Mouse (Mus musculus): ENCODE measurements at regions not wholly inside any gene's neighbourhood (a gene's known extent, or its start where the extent isn't known, plus 50 kb on each side); places are given as distances from the start of the nearest gene placed in this dataset.
"Not testable (repeated sequence)": the region's sequence is repeated elsewhere in the genome, so short reads cannot be mapped to it uniquely, and the experiment has no call there.

GRCm38 (mm10) chr11:12913401-12913800 lies 448.6 kb upstream of the Cobl start:
- not testable (repeated sequence) for H3K9me3 ChIP-seq (ENCODE audit: low read length); H3K4me1 ChIP-seq (ENCODE audit: insufficient read depth, low read depth, low read length); H3K36me3 ChIP-seq (ENCODE audit: insufficient read depth, low read length); H3K4me3 ChIP-seq (ENCODE audit: low read depth, low read length); H3K27me3 ChIP-seq (replicated peaks; ENCODE audit: insufficient read depth, low read length); DNase-seq (ENCODE audit: low spot score); H3K27ac ChIP-seq (ENCODE audit: low read length); ATAC-seq; H3K9ac ChIP-seq (replicated peaks; ENCODE audit: low read depth); H3K4me2 ChIP-seq (replicated peaks; ENCODE audit: low read depth, low read length)
- WGBS = 39% methylated on average over 6 of the region's 6 CpGs

- no peaks in the 10 kb centered on the region for H3K9me3 ChIP-seq (ENCODE audit: low read length)
- no peaks in the 10 kb centered on the region for H3K36me3 ChIP-seq (ENCODE audit: insufficient read depth, low read length)
- DNase-seq (ENCODE audit: low spot score) (no peak), ATAC-seq (no peak)
- no peak overlapping the region for H3K4me2 ChIP-seq (replicated peaks; ENCODE audit: low read depth, low read length)
- no peak for TF ChIP-seq EP300 (IDR thresholded peaks at IDR 0.05)
- TF ChIP-seq CTCF (IDR thresholded peaks at IDR 0.05) = no peak
- no peak overlapping the region for H3K4me3 ChIP-seq (ENCODE audit: low read depth, low read length)
- no peak overlapping the region for H3K27ac ChIP-seq (ENCODE audit: low read length)
- no peaks in the 10 kb centered on the region for H3K27me3 ChIP-seq (replicated peaks; ENCODE audit: insufficient read depth, low read length)
- no peaks in the 10 kb centered on the region for H3K4me1 ChIP-seq (ENCODE audit: insufficient read depth, low read depth, low read length)
- WGBS = 45% methylated on average over 1 of the region's 1 CpGs
- H3K9ac ChIP-seq (replicated peaks; ENCODE audit: low read depth) = no peak overlapping the region
Observed at GRCm38 (mm10) chr11:12873712-12874111, 409.0 kb upstream of the Cobl start.

- no peak for DNase-seq (ENCODE audit: low spot score)
- WGBS = 47% methylated on average over 2 of the region's 2 CpGs
Observed at GRCm38 (mm10) chr11:12872802-12873201, 408.0 kb upstream of the Cobl start.

GRCm38 (mm10) chr11:12872399-12872798 lies 407.6 kb upstream of the Cobl start:
- Histone ChIP-seq H3K27ac (ENCODE audit: low read length) (no peak overlapping the region), H3K4me2 (replicated peaks; ENCODE audit: low read depth, low read length) (no peak overlapping the region), H3K9me3 (ENCODE audit: low read length) (no peaks in the 10 kb centered on the region), H3K9ac (replicated peaks; ENCODE audit: low read depth) (no peak overlapping the region), H3K27me3 (replicated peaks; ENCODE audit: insufficient read depth, low read length) (no peaks in the 10 kb centered on the region), H3K36me3 (ENCODE audit: insufficient read depth, low read length) (no peaks in the 10 kb centered on the region), H3K4me3 (ENCODE audit: low read depth, low read length) (no peak overlapping the region), H3K4me1 (ENCODE audit: insufficient read depth, low read depth, low read length) (no peaks in the 10 kb centered on the region)
- ATAC-seq = no peak
- DNase-seq (ENCODE audit: low spot score) = no peak
- WGBS = 28% methylated on average over 1 of the region's 1 CpGs
- TF ChIP-seq EP300 (IDR thresholded peaks at IDR 0.05) (no peak), CTCF (IDR thresholded peaks at IDR 0.05) (no peak)

More at GRCm38 (mm10) chr11:12872802-12873201, 408.0 kb upstream of the Cobl start:
- no peak overlapping the region for H3K4me2 ChIP-seq (replicated peaks; ENCODE audit: low read depth, low read length)
- TF ChIP-seq EP300 (IDR thresholded peaks at IDR 0.05) = no peak
- no peak for TF ChIP-seq CTCF (IDR thresholded peaks at IDR 0.05)
- H3K27ac ChIP-seq (ENCODE audit: low read length) = no peak overlapping the region
- H3K4me1 ChIP-seq (ENCODE audit: insufficient read depth, low read depth, low read length) = no peaks in the 10 kb centered on the region
- no peak overlapping the region for H3K9ac ChIP-seq (replicated peaks; ENCODE audit: low read depth)
- H3K9me3 ChIP-seq (ENCODE audit: low read length) = no peaks in the 10 kb centered on the region
- H3K36me3 ChIP-seq (ENCODE audit: insufficient read depth, low read length) = no peaks in the 10 kb centered on the region
- no peak overlapping the region for H3K4me3 ChIP-seq (ENCODE audit: low read depth, low read length)
- no peaks in the 10 kb centered on the region for H3K27me3 ChIP-seq (replicated peaks; ENCODE audit: insufficient read depth, low read length)
- ATAC-seq = no peak

- no peak for ATAC-seq
- H3K4me3 ChIP-seq (ENCODE audit: low read depth, low read length) = no peak overlapping the region
- H3K9ac ChIP-seq (replicated peaks; ENCODE audit: low read depth) = no peak overlapping the region
- TF ChIP-seq EP300 (IDR thresholded peaks at IDR 0.05) = no peak
- TF ChIP-seq CTCF (IDR thresholded peaks at IDR 0.05) = no peak
- H3K9me3 ChIP-seq (ENCODE audit: low read length) = no peaks in the 10 kb centered on the region
- H3K4me2 ChIP-seq (replicated peaks; ENCODE audit: low read depth, low read length) = no peak overlapping the region
- DNase-seq (ENCODE audit: low spot score) = no peak
- H3K27me3 ChIP-seq (replicated peaks; ENCODE audit: insufficient read depth, low read length) = no peaks in the 10 kb centered on the region
- no peak overlapping the region for H3K27ac ChIP-seq (ENCODE audit: low read length)
- H3K36me3 ChIP-seq (ENCODE audit: insufficient read depth, low read length) = no peaks in the 10 kb centered on the region
- no peaks in the 10 kb centered on the region for H3K4me1 ChIP-seq (ENCODE audit: insufficient read depth, low read depth, low read length)
Observed at GRCm38 (mm10) chr11:12867541-12867940, 402.8 kb upstream of the Cobl start.

GRCm38 (mm10) chr11:12865034-12865620 lies 400.4 kb upstream of the Cobl start:
- Histone ChIP-seq H3K27ac (ENCODE audit: low read length) (no peak overlapping the region), H3K9ac (replicated peaks; ENCODE audit: low read depth) (no peak overlapping the region), H3K4me2 (replicated peaks; ENCODE audit: low read depth, low read length) (no peak overlapping the region), H3K4me3 (ENCODE audit: low read depth, low read length) (no peak overlapping the region), H3K4me1 (ENCODE audit: insufficient read depth, low read depth, low read length) (no peaks in the 10 kb centered on the region), H3K36me3 (ENCODE audit: insufficient read depth, low read length) (no peaks in the 10 kb centered on the region), H3K27me3 (replicated peaks; ENCODE audit: insufficient read depth, low read length) (no peaks in the 10 kb centered on the region), H3K9me3 (ENCODE audit: low read length) (no peaks in the 10 kb centered on the region)
- DNase-seq (ENCODE audit: low spot score) (no peak), ATAC-seq (no peak)
- TF ChIP-seq CTCF (IDR thresholded peaks at IDR 0.05) = no peak
- WGBS = 60% methylated on average over 2 of the region's 2 CpGs

- Histone ChIP-seq H3K4me3 (ENCODE audit: low read depth, low read length) (no peak overlapping the region), H3K9ac (replicated peaks; ENCODE audit: low read depth) (no peak overlapping the region), H3K4me1 (ENCODE audit: insufficient read depth, low read depth, low read length) (no peaks in the 10 kb centered on the region), H3K9me3 (ENCODE audit: low read length) (no peaks in the 10 kb centered on the region), H3K27me3 (replicated peaks; ENCODE audit: insufficient read depth, low read length) (no peaks in the 10 kb centered on the region), H3K4me2 (replicated peaks; ENCODE audit: low read depth, low read length) (no peak overlapping the region), H3K36me3 (ENCODE audit: insufficient read depth, low read length) (no peaks in the 10 kb centered on the region), H3K27ac (ENCODE audit: low read length) (no peak overlapping the region)
- no peak for ATAC-seq
- 60% methylated on average over 1 of the region's 1 CpGs for WGBS
- TF ChIP-seq EP300 (IDR thresholded peaks at IDR 0.05) = no peak
- TF ChIP-seq CTCF (IDR thresholded peaks at IDR 0.05) = no peak
- peak; percentile 6 for DNase-seq (ENCODE audit: low spot score)
Observed at GRCm38 (mm10) chr11:12859344-12859930, 394.7 kb upstream of the Cobl start.
